Mouse (Mus musculus): ENCODE measurements around the gene Pln. TPM values are rescaled to one million over a fixed set of nuclear protein-coding genes. Genes with fewer than 3 reads are reported as not detected.

The Pln gene
- polyA plus RNA-seq (2014; fragmentation: Illumina TruSeq; extraction: RNeasy Lipid Tissue Mini Kit (QIAGEN cat#74804); ENCODE audit: low read depth, low replicate concordance): 2.3 TPM

DNA sequence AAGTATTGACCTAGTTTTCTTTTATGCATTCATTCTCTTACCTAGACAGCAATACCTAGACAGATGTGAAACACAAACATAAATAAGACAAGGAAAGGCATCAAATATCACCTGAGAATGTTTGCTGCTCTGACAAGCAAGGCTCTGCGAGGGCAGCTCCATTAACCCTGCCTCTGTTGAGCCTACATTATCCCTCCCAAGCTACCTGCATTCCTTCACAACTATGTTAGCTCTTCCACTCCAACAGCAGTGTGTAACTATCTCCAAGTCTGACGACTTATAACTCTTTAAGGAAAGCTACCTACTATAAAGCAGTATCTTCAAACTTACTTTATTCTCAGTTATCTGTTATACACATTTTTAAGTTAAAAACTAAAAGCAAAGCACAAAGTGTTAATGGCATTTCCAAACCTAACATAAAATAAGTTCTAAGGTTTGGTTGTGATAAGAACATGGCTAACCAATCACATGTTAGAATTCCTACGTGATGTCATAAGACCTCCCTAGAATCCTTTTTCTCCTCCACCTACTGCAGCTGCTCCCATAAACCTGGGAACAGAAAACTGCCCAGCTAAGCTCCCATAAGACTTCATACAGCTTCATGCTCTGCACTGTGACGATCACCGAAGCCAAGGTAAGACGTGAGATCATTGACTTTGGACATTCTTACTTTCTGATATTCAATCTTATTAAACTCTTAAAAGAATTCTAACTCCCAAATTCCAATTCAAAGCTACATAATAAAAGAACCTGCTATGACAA lies at the start of gene Pln:
Pln (plus strand) TSS at position 506 of the 762 bp plus-strand sequence.

DNA sequence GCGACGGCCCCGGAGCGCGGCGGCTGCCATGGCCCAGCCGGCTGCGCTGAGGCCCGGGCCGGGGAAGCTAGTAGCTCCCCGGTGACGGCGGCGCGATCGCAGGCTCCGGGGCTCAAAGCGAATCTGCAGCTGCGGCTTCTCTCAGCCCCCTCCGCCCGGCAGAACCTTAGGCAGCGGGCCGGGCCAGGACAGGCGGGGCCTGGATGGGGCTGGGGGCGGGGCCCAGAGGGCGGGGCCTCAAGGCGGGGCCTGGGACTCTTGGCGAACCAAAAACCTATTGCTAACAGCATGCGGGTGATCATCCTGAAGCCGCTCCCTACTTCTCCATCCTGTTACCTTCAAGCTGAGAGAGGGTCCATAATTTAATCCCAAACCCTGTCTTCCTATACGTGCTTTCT lies 42.2 kb downstream of the Pln start, which contains the start of gene Cep85l:
Cep85l (minus strand) TSS at position 239 of the 398 bp plus-strand sequence.

Other genes with a start within 250 kb of the Pln start
- gene Cep85l, start 42.3 kb downstream of the Pln start, polyA plus RNA-seq (2014; fragmentation: Illumina TruSeq; extraction: RNeasy Lipid Tissue Mini Kit (QIAGEN cat#74804); ENCODE audit: low read depth, low replicate concordance): 10.3 TPM

Measured in adipose tissue, adult 10 weeks (tissue).